Mouse (Mus musculus) megakaryocyte, embryonic 14.5 days (primary cell): Measurements from ENCODE around the gene Ldah.

ENCODE experiments used
- FLI1 ChIP-seq: IDR thresholded peaks from 2 replicates; pipeline ENCODE4 v1.6.1; 2012; ENCODE audit warnings: low read length, inconsistent platforms, mixed read lengths
- GATA1 ChIP-seq: IDR thresholded peaks from 3 replicates; pipeline ENCODE4 v1.6.1; 2012; ENCODE audit warnings: mixed read lengths, low read length, inconsistent platforms, borderline replicate concordance

DNA sequence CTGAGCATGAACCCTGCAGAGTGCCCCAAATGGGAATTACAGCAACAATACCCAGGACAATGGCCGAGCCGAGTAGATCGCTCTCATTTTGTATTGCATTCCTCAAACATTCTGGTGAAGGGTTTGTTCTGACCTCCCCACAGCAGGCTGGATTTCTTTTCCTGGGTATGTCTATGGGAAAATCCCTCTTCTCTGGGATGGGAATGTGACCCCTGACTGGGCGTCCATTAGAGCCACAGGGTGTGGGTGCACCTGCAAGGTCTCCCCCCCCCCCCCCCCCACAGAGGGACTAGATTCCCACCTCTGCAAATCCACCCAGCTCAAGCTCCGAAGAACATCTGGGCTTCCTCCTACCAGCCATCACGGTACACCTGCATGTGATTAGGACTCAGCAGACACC, 81.2 kb downstream of the Ldah start:
- TF ChIP-seq GATA1 (no peak), FLI1 (no peak)
